Mouse (Mus musculus): ENCODE data around the gene Sphk2.

Gene Sphk2

DNA sequence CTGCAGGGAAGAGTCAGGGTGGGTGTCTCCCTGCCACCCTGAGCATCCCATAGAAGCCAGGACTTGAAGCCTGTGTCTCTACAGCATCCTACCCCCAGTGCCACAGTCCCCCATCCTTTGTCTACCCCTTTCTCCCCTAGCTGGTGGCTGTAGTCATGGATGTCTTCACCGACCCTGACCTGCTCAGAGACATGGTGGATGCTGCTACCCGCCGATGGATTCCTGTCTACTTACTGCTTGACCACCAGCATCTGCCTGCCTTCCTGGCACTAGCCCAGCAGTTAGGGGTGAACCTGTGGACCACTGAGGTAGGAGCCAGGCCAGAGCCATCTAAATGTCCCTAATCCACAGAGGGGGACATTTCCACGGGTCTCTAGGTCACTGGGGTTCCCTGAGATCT lies 5.5 kb upstream of the Sphk2 start:
- DNase-seq = no peak

DNA sequence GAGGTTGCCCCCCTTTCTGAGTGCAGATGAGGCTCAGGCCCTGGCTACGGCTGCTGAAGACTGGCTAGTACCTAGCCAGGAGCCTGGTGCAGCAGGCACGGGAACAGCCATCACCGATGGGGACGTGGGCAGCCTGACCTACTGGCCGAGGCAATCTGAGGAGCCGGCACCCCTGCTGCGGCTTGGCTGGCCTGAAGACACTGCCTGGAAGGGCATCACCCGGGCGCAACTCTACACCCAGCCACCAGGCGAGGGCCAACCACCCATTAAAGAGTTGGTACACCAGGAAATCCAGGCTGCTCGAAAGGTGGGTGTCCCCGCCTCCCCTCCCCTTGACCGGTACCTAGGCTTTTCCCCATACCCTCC lies 4.5 kb upstream of the Sphk2 start:
- DNase-seq = no peak

DNA sequence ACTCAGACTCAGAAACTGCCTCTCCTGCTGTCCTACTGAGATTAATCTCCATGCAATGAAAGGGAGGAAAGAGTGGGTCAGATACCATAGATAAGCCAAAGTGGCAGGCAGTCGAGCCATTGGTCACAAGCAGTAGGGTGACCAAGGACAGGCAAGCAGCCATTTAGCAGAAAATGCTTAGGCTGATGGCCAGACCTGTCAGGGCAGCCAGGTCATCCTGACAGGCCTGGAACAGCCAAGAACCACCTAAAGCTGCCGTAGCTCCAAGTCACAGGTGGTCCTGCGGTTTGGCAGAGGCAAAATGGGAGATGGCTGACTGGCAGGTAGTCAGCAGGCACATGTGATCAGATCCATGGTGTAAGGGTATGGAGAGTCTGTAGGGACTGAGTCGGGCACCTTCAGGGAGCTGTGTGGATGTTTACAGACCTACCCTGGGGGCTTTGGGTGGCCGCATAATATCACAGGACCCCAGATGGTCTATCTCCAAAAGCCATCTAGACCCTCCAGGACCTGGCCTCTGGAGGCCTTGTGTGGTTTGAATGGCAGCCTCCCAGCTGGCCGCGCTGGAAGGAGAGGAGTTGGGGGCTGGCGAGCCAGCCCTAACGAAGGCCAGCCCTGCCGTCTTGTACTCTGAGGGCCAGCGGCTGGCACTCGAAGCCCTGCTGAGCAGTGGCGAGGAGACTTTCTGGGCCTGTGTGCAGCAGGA lies 4.0 kb upstream of the Sphk2 start:
- no peak for DNase-seq

DNA sequence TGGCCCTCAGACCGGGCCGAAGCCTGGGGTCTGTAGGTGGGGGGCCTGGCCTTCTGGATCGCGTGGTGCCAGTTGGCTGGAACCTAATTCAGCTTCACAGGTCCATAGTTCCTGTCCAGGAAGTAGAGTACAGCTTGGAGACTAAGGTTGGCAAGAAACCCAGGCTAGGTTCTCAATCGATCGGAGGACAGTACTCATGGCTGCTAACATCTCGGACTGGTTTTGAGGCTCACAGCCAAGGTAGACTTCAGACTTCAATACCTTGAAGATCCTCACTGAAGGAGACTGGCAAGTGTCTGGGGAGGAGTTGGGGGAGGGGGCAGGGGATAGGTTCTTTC lies 3.4 kb upstream of the Sphk2 start:
- no peak for DNase-seq

DNA sequence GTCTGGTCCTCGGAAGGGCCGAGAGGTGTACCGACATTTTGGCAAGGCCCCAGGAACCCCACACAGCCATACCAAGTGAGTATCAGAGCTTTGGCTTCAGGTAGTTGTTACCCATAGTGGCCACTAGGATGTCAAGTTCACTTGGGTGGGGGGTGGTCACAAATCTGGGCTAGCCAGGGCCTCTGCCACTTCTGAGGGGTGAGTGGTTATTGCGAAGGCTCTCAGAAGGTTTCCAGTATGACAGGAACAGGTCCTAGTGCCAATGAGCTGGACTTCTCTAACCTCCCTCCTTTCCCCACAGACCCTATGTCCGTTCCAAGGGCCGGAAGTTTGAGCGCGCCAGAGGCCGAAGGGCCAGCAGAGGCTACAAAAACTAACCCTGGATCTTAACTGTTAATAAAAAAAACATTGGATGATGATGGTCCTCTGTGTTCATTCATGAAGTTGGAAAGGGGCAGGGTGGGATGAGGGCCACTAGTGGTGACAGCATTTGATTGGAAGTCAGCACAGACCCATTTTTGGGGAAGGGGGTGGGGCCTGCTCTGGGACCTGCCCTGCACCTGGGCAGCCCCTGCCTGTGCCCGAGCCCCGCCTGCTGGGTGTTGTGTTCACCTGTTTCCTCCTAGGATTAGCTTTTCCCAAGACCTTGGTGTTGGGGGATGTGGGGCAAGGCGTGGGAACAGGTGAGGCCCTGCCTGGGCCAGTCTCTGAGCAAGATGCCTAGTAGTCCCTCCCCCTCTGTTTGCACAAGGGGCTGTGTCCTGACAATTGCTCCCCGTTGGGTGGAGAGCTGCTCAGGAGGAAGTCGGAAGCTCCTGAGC lies 2.8 kb upstream of the Sphk2 start, which contains the start of gene Fam83e:
TSS of gene Fam83e (plus strand) at position 800 of the 821 bp plus-strand sequence.
- DNase-seq = no peak

DNA sequence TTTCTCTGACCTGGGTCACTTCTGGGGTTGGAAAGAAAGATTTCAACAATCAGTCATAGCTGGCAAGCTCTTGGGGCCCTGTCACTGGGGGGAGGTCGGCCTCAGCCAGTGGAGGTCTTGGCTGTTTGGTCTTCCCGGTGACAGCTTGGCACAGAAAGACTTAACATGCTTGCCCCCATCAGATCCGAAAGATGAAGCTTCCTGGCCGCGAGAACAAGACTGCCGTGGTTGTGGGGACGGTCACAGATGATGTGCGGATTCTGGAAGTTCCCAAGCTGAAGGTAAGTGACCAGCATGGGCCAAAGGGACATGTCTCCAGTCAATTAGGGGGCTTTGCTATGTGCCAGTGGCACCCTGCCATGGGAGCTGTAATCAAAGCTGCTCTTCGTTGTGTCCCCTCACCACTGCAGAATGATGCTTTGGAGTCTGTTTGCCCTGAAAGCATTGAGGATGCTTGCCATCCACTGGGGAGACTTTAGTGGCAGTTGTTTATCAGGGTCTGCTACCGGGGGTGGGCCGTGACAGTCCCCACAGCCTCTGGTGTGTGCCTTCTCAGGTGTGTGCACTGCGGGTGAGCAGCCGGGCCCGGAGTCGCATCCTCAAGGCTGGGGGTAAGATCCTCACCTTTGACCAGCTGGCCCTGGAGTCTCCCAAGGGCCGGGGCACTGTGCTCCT lies 2.1 kb upstream of the Sphk2 start:
- DNase-seq = no peak

DNA sequence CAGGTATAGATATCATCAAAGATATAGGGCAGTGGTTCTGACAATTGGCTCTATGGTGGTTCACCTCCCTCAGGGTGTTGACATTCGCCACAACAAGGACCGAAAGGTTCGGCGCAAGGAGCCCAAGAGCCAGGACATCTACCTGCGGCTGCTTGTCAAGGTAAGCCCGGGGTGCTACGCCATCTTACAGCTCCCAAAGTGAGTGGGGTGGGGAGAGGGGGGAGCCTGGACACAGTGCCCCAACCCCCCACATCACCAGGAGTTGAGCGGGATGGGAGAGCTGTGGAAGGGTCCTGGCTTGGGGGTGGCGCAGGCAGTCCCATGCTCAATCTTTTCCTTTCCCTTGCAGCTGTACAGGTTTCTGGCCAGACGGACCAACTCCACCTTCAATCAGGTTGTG lies 1.4 kb upstream of the Sphk2 start:
- DNase-seq = no peak

DNA sequence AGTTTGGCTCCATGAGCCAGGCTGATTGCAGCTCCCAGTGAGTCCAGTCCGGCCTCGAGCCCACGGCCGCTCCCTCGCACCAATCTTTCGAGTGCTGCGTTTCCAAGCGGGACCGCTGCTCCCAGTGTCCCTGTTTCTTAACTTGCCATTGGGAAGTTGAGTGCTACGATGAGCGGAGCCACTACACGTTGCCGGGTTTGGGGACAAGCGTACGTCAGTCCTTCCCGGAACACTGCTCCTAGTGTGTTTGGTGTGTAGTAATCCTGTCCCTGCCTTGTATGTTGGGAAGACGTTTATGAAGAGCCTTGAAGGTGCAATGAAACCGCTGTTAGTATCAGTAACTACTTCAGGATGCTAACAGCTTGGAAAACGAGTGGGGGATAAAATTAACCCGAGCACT lies 529 bp upstream of the Sphk2 start:
- no peak for DNase-seq

DNA sequence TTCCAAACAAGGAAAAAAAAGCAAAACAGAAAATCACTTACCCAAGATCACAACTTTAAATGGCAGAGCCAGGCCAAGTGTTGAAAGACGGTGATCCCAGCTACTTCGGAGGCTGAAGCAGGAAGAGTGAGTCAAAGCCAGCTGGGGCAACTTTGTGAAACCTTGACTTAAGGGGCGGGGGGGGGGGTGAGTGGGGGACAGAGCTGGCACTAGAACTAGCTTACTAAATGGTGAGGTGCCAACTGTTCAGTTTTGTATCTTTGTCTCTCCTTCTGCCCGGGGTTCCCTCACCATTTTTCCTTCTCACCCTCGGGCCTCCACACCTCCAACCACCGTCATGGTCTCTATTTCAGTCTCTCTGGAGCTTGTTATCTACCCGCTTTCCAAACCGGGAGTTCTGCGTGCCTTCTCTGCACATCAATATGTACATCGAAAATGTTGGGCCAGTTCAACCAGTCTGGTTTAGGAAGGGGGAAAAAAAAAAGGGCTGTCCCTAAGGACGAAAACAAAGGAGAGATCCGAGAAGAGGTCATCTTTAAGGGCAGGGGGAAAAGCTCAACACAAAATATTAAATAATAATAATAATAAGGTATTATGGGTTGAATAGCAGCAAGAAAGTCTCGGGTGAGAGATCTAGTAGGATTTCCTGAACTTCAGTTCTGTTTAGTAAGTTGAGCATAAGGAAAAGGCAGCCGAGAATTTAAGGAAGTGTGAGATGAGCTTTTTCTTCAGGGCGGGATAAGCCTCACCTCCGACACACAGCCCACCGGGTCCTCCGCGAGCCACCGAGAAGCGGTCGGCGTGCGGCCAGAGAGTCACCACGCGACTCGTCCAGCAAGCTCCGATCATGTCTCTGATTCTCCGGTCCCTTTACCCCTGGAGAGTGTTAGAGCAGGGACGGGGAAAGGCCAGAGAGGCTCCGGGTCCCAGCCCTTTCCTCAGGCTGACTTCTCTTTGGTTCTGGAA lies 567 bp downstream of the Sphk2 start:
- DNase-seq = no peak

DNA sequence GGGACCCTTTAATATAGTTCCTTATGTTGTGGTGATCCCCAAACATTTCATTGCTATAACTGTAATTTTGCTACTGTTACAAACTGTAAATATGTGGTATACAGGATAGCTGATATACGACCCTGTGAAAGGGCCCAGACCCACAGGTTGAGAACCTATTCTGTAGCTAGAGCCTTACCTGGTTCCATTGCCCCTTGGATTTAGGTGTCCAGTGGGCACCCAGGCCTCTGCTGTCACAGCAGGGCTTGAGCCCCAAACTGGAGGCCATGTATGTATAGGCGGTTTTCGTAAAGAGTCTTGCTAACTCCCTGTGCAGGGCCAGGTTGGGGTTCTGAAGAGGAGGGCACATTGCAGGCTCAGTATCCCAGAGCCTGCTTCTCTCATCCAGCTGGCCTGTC lies 1.3 kb downstream of the Sphk2 start:
- DNase-seq = no peak

DNA sequence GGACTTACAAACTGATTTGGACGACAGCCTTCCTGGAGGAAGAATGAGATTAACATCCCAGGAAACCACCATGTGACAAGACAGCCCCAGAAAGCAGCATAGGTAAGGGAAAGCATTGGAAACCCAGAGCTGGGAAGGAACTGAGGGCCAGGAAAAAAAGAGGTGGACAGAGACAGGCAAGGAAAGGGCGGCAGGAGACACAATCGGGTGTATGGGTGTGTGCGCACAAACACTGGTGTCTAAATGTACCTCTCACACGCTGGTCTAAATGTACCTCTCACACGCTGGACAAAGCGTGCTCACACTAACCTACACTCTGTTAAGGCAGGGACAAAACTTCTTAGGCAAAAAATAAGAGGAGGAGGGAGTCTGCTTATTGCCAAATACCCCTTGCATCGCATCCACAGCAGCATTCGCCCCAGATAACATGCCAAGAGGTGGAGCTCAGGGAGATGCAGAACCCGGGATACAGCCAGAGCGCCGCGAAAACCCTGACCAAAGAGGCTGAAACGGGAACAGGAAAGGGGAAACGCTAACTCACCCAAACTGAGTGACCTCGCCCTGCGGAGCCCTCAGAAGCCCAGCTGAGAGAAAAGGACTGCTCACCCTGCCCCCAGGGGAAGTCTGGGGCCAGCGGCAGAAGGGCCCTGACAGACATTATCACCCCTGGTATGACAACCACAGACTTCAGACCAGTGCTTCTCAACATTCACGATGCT lies 1.9 kb downstream of the Sphk2 start:
- DNase-seq = peak; percentile 48

DNA sequence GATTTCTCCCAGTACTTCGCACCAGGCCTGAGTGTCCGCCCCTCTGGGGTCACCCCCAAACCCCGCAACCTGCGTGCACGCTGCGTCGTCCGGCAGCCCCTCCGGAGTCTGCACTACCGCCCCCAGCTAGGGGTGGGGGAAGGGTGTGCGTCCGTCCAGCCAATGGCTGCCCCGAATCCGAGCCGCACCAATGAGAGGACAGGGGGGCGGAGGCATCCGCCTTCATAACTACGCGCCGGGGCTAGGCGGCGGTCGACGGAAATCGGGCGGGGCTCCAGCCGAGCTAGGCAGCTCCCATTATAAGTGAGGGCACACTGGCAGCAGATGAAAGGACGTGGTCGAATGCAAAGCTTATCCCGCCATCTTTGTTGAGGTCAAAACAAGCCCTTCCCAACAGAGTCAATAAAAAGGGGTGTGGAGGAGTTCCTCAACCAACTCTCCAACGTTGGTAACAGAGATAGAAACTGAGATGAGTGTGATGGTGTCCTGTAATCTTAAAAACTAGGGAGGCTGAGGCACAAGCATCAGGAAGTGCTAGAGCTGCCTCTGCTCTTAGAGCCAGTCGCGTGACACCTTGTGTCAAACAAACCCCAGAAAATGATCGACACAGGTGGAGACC lies 2.6 kb downstream of the Sphk2 start, which contains the start of gene Rpl18:
TSS of gene Rpl18 (plus strand) at position 368 of the 619 bp plus-strand sequence.
- DNase-seq = peak; percentile 97

DNA sequence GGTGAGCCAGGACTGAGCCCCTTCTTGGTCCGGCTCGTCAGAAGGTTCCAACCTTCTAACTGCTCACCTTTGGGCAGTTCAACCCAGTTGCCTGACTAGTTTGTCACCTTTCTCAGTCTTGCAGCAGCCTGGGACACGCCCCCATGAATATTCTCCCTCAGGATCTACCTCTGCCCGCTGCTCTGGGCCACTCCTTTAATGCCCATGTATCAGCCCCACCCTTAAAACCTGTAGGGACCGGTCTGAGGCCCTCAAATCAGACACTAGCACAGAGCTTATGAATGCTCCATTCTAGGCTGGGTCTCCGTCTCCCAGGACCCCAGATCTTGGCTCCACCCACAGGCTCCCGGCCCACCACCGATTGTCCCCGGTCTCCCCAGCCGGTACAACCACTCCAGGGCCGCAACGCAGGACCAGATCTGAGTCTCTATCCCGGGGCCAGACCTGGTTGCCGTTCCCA lies 3.1 kb downstream of the Sphk2 start:
- peak; percentile 49 for DNase-seq

DNA sequence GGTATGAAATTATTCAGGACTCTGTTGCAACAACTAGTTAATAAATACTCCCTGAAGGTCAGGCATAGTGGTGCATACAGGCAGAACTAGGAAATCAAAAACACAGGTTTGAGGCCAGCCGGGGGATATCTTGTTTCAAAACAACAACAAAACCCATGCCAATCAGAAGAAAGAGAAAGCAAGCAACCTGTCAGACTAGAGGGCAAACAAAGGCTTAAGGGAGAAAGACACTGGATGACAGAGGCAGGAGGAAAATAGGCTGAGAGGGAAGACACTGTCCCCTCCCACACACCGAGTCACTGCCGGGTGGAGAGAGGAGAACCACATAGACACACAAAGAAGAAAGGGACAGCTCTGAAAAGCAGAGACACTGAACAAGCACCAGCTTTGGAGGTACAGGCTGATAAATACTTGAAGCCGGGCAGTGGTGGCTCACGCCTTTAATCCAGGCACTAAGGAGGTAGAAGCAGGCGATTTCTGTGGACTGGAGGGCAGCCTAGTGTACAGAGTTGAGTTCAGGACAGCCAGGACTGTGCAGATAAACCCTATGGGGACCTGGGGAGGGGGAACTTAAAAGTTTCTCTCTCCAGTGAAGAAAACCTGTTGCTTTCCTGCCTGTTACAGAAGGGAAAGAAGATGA lies 3.8 kb downstream of the Sphk2 start:
- DNase-seq = no peak

DNA sequence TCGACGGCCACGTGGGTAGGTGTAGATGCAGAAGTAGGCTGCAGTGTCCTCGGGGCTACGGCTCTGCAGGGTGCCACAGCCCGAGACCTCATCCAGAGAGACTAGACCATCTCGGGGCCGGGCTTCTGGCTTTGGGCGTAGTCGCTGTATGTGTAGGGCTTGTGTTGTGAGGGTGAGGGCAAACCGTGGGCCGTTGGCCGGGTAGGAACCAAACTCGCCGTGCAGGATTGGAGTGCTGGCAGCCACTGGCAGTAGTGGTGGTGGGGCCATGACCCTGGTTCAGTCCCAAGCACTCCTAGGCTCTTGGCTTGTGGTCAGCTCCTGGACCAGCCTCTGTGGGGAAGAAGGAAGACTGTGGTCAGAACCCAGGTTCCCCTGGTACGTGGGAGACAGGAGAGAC lies 4.4 kb downstream of the Sphk2 start:
- no peak for DNase-seq

DNA sequence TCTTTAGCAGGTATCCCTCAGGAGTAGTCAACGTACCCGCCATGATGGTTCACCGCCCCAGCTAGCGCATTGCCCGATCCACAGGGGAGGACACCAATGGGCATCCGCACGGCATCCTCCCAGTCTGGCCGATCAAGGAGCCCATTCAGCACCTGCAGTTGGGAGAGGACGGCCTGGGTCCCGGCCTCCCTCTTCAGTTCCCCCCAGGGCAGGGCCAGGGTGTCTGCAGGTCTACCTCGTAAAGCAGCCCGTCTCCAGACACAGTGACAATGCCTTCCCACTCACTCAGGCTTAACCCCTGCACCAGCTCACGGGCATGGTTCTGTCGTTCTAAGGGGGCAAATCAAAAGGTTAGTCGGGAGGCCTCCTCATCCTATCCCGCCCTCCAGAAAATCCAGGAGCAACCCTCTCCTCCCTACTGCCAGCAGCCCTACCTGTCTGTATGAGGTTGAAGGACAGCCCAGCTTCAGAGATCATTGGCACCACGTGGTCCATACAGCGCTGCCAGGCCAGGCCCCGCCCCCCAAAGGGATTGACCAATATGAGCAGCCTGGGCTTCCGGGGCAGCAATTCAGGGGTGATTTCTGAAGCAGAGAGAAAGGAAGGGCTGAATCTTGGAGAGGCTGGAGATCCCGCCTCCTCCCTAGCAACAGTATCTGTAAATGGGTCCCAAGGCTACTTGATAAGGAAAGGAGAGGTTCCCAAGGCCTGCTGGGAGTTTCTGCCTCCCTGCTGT lies 5.6 kb downstream of the Sphk2 start:
- no peak for DNase-seq

DNA sequence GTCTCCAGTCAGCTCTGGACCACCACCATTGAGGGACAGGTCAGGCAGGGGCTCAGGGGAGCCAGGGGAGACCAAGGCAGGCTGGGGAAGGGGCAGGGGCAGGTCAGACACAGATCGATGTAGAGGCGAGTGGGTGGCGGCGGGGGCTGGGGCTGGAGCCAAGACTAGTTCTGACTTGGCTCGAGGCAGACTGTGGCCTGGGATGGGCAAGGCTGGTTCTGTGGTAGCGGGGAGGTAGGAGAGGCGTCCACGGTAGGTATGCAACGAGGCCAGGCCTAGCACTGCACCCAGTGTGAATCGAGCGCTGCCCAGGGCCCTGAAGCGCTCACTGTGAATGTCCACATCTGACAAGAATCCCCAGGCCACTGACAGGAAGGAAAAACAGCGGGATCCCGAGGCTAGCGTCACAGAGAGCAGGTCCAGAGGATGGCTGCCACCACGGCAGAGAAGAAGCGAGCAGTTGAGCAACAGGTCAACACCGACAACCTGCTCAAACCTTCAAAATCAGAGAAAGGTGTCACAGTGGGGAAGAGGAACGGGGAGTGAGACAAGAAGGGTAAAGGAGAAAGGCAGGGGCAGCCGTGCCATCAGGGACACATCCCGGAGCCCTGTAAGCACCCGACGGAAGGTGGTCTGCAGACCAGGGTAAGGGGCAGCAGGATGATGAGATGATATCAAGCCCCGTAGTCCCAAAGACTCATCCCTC lies 6.3 kb downstream of the Sphk2 start:
- no peak for DNase-seq

DNA sequence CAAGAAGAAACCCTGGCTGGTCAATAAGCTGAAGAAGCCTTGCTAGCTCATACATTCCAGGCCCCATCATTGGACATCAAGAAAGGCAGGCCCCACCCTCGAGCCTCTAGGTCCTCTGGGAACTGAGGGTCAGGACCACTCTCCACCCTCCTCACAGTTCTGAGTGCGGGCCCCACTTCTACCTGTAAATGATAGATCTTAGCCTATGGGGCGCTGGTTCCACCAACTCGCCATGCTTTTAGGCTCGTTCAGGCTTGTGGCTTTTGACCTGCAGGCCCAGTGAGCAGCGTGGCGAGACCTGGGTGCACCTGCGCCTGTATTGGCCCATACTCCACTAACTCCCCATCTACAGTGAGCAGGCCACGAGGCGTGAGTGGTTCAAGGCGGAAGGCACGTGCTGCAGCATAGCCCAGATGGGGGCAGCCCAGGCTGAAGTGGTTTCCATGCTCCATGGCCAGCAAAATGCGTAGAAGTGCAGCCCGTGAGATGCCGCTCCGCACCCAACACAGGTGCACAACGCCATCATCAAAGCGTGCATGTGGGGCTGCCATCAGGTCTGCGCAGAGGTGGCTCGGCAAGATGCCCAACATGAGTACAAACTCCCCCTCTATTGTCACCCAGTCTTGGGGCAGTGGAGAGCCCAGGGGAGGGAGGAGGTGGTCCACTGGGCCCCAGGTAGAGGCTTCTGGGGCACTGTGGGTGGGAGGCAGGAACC lies 7.2 kb downstream of the Sphk2 start:
- DNase-seq = no peak

All from liver (tissue).